Mouse (Mus musculus): ENCODE data around the gene Cpt1c.

Gene Cpt1c

DNA sequence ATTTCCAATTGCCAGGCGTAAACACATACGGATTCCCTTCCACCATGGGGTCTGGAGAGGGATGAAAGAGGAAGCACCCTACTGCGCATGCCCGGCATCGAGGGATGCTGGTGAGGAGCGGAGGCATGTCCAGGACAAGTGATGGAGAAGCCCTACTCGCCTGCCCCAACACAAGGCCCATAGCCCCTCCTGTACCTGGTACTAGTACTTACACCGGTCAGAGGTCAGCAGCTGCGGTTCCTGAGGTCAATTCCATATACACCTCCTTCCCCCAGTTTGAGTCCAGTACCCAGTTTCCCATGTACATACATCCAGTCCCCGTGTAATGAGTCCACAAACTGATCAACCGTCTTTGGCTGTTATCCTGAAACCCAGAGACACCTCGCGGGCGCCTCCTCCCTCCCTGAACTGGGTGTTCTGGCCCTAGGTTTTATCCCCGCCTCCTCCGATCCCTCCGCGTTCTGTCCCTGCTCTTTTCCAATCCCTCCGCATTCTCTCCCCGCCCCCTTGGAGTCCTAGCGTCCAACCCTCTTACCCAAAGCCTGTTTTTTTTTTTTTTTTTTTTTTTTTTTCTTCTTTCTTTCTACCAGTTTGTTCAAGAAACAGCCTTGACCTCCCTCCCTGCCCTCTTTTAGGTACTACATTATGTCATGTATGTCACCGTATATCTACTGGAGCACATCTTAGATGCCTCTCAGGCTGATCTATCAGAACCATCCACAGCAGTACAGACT, at the start of gene Cpt1c:
Cpt1c (minus strand) TSS at position 469 of the 734 bp plus-strand sequence.
- DNase-seq (ENCODE audit: low read depth), result no peak

- peak; percentile 41 for DNase-seq (ENCODE audit: low read depth)
Observed at GRCm38 (mm10) chr7:45023711-45024110, 49.1 kb upstream of the Cpt1c start.

GRCm38 (mm10) chr7:45020225-45020624, 45.6 kb upstream of the Cpt1c start:
- DNase-seq (ENCODE audit: low read depth), result no peak

- DNase-seq (ENCODE audit: low read depth), result no peak
Observed at GRCm38 (mm10) chr7:45019031-45019571, 44.5 kb upstream of the Cpt1c start.

GRCm38 (mm10) chr7:45017242-45018061, 42.8 kb upstream of the Cpt1c start, which contains the start of gene Rras:
TSS of gene Rras (plus strand) at chr7:45017961.
- peak; percentile 100 for DNase-seq (ENCODE audit: low read depth)

DNA sequence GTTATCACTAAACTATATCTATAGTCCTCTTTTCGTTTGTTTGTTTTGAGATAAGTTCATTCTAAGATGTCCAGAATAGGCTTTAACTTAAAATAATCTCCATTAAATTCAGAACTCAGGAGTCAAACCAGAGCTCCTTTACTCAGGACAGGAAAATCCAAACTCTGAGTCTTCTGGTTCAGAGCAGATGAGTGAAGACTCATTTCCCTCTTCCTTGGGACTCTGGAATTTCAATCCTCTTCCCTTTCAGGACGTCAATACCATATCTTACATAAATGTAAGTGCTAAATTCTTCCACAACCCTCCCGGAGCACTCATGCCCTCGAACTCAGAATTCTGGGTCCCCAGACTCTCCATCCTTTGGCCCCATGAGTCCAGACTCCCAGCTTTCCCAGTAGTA, 42.1 kb upstream of the Cpt1c start:
- DNase-seq (ENCODE audit: low read depth), result no peak

GRCm38 (mm10) chr7:45015957-45016612, 41.4 kb upstream of the Cpt1c start, which contains the start of gene Scaf1:
TSS of gene Scaf1 (minus strand) at chr7:45016363.
- peak; percentile 100 for DNase-seq (ENCODE audit: low read depth)

GRCm38 (mm10) chr7:45015344-45015956, 40.8 kb upstream of the Cpt1c start:
- peak; percentile 45 for DNase-seq (ENCODE audit: low read depth)

- no peak for DNase-seq (ENCODE audit: low read depth)
Observed at GRCm38 (mm10) chr7:45014096-45014451, 39.4 kb upstream of the Cpt1c start.

DNA sequence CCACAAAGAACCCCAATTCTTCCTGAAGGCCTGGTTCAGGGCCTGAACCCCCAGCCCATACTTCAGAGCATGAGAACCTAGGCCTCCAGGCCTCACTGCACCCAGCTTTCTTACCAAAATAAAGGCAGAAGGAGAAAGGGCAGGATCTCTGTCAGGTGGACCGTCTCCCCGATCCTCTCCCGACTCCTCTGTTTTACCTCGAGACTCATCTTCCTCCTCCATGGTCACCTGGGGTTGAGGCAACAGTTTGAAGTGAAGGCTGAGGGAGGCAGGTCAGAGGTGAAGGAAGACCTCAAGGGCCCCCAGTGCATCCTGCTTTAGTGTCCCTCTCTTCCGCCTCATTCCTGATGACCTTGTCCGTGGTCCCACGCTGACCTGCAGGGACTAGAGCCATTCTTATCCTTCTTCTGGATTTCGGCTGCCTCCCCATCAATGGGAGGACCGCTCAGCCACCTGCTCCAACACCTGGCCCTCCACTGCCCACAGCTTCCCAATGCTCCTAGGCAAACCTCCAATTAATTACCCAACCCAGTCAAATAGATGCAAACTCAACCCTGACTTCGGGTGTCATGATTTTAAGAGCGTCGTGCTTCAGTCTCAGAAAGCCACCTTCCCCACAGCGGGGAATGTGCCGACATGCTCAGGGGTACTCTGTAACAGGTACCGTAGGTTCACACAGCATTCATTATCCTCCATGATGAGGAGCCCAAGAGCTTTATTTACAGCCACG, 38.9 kb upstream of the Cpt1c start:
- no peak for DNase-seq (ENCODE audit: low read depth)

DNA sequence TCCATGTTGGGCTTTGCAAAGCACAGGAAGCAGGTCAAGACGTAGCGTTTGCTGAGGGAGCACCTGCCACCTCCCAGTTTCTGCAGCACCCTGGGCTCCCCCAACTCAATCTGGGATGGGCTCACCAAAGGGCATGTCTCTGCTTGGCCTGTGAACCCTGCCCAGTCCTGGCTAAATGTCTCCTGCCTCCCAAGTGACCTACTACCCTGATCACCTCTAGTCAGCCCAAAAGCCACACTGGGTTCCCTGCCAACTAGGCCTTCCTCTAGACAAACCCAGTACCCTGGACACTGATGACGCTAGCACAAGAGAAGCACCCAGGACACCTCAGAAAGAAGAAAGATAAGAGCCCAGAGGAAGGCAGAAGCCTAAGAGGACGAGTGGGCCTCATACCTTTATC, 38.2 kb upstream of the Cpt1c start:
- no peak for DNase-seq (ENCODE audit: low read depth)

DNA sequence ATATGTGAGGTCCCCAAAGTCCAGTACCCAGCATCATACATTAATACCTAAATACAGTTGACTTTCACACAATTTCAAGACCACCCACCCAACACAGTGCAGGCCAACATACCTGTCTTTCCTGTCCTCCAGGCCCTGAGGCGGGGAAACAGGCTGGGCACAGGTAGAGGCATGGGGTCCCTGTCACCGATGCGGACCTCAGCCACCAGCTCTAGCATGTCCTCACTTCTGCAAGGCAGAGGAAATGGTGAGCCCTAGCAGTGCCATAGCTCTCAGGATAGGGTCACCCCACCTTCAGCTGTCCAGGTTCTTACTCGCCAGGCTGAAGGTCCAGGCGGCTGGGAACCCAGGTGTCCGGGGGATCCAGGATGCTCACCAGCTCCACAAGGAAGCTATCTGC, 37.4 kb upstream of the Cpt1c start:
- no peak for DNase-seq (ENCODE audit: low read depth)

DNA sequence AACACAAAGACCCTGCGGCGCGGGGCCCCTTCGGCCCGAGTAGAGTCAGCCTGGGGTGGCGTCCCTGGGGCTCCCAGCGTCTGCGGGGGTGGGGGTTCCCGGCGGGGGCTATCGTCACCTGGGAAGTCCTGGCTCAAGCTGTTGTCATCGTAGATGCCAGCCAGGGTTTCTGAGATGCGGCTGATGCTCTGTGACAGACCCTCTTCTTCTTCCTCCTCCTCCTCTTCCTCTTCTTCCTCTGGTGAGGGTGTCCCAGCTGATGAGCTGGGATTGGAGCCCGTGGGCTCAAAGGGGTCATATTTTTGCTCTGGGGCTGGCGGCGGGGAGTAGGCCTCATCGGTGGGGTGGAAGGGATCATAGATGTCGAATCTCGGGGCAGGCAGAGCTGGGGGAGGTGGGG, 33.8 kb upstream of the Cpt1c start:
- no peak for DNase-seq (ENCODE audit: low read depth)

DNA sequence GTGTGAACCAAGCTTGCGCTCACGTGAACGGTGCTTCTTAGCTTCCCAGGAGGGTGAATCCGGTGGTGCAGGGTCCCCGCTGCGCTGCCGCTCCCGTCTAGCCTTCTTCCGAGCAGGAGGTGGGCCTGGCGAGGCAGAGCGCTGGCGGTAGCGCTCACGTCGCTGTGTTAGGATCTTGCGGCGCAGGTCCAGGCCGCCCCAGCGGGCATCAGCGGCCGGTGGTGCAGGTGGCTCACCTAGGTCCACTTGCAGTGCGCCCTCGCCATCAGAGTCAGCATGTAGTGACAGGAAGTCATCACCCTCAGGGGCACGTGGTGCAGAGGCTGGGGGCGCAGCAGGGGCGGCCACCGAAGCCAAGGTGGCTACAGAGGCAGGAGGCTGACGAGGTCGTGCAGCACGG, 33.2 kb upstream of the Cpt1c start:
- DNase-seq (ENCODE audit: low read depth), result no peak

DNA sequence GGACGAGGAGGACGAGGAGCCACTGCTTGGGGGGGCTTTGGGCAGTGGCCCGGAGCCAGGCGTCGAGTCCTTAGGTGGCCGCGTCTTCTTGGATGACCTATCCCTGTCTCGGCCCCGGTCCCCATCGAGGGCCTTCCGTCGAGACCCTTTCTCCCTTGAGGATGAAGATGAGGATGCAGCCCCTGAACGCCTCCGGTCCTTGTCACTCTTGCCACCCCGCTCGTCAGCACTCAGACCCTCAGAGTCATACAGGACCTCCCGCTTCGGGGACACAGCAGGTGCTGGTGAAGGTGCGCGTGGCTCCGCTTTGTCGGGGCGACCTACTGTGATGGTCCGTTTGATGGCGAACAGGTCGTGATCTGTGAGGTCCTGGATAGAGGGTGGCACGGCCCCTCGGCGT, 32.5 kb upstream of the Cpt1c start:
- no peak for DNase-seq (ENCODE audit: low read depth)

DNA sequence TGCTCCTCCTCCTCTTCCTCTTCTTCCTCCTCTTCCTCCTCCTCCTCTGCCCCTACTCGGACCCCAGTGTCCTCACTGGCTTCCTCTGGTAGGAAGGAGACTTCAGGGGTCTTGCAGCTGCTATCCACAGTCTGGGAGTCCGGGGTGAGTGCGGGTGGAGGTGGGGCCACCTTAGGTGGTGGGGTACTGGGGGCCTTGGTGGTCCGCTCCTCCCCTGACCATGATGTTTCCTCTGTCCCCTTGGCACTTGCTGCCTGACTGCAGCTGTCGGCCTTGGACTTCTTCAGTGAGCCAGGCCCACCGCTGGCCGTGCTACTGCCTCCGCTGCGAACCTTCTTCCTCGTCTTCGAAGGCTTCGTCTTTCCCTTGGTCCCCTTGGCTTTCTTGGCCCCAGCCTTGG, 31.9 kb upstream of the Cpt1c start:
- DNase-seq (ENCODE audit: low read depth), result no peak

- DNase-seq (ENCODE audit: low read depth), result no peak
Observed at GRCm38 (mm10) chr7:45005321-45005992, 30.8 kb upstream of the Cpt1c start.

- DNase-seq (ENCODE audit: low read depth), result peak; percentile 52
Observed at GRCm38 (mm10) chr7:45004546-45004945, 29.9 kb upstream of the Cpt1c start.

DNA sequence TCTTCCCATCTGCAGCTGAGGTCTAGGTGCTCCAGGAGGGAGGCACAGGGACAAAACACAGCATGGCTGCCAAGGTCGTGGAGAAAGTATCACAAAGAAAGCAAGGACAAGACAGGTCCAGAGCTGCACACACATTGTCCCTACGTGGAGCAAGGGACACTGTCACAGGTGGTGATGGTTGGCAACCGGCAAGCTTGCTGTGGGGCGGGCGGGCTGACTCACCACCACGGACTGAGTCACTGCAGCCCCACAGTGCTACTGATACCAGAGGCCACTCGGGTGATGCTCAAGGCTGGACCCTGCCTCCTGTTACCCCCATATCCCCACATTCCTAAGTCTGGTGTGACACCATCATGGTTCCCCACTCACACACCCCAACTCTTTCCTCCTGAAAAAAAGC, 27.8 kb upstream of the Cpt1c start:
- DNase-seq (ENCODE audit: low read depth), result peak; percentile 62

DNA sequence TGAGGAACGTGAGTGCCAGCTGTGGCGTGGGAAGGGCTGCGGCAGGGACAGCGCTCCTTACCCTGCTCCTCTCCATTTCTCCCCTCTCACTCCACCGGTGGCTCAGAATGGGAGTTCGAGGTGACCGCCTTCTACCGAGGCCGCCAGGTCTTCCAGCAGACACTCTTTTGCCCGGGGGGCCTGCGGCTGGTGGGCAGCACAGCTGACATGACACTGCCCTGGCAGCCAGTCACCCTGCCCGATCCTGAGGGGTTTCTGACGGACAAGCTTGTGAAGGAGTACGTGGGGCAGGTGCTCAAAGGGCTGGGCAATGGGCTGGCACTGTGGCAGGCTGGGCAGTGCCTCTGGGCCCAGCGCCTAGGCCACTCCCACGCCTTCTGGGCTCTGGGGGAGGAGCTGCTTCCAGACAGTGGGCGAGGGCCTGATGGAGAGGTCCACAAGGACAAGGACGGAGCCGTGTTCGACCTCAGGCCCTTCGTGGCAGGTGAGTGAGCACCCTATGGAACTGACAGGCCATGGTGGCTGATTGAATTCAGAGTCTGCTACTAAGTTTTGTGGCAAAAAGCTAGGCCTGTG, 26.0 kb upstream of the Cpt1c start:
- DNase-seq (ENCODE audit: low read depth), result no peak

All from 416B (cell line).